Mouse (Mus musculus) MEL-GATA-1-ER (cell line): ENCODE results near the gene Ms4a6b.
"Not testable (repeated sequence)": the region's sequence is repeated elsewhere in the genome, so short reads cannot be mapped to it uniquely, and the experiment has no call there.

Experiments
- DNase-seq: peaks from one replicate; pipeline ENCODE4 v3.0.0-alpha.2; 2012; ENCODE audit warnings: low read depth; ENCODE audit errors: extremely low read depth

Ms4a6b gene

GRCm38 (mm10) chr19:11533888-11534445 is 17.7 kb downstream of the Ms4a6b start:
- DNase-seq = no peak

GRCm38 (mm10) chr19:11536593-11536992 is 20.3 kb downstream of the Ms4a6b start, which contains the start of gene Ms4a4d:
Ms4a4d (plus strand) TSS chr19:11536801.
- DNase-seq = no peak

GRCm38 (mm10) chr19:11537336-11537735 is 21.0 kb downstream of the Ms4a6b start:
- no peak for DNase-seq

GRCm38 (mm10) chr19:11540166-11540821 is 24.0 kb downstream of the Ms4a6b start:
- DNase-seq = not testable (repeated sequence)

- not testable (repeated sequence) for DNase-seq
These were observed 28.1 kb downstream of the Ms4a6b start for GRCm38 (mm10) chr19:11544383-11544782.

GRCm38 (mm10) chr19:11547911-11548310 is 31.6 kb downstream of the Ms4a6b start:
- DNase-seq = no peak

- no peak for DNase-seq
These were observed 38.4 kb downstream of the Ms4a6b start for GRCm38 (mm10) chr19:11554726-11555125.

- DNase-seq = not testable (repeated sequence)
These were observed 43.2 kb downstream of the Ms4a6b start for GRCm38 (mm10) chr19:11559560-11559959.

- no peak for DNase-seq
These were observed 58.7 kb downstream of the Ms4a6b start for GRCm38 (mm10) chr19:11574965-11575364.
